Mouse (Mus musculus): ENCODE measurements around the gene Chmp2a. TPM values are rescaled to one million over a fixed set of nuclear protein-coding genes. Genes with fewer than 3 reads are reported as not detected.

Chmp2a gene
- total RNA-seq, 2 experiments from 2014 or later, result 97.4 to 144 TPM

DNA sequence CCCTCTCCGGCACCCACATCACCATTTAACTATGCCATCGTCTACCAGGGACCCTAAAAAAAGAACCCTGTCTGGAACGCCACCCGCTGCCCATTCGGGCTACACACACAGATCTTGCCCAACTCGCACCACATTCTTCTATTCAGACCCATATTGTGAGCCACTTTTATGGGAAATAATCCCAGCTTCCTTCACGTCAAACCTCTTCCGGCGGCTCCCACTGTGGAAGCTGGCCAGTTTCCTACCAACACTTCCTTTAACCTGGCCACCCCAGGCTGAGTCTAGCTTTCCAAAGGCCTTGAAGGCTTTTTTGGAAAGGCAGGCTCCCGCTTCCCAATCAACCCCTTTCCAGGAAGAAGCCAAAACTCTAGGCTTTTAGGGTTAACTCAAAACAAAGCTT lies 28.1 kb downstream of the Chmp2a start:
- ATAC-seq (replicated peaks; ENCODE audit: low FRiP score, poor library complexity, severe bottlenecking), result no peak

DNA sequence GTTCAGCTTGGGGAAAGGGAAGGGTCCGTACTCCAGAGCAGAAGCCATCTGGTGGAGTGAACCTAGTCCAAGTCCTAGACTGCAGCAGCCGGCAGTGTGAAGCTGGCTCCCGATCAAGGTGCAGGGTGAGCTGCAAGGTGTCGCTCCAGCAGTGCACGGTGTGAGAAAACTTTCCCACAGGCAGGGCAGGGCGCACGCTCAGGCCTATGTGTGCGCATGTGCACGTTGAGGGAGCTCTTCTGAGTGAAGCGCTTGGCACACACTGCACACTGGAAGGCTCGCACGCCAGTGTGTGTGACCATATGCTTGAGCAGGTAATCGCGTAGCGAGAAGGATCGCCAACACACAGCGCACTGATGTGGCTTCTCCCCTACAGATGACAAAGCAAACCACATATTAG lies 28.6 kb downstream of the Chmp2a start:
- no peak for ATAC-seq (replicated peaks; ENCODE audit: low FRiP score, poor library complexity, severe bottlenecking)

DNA sequence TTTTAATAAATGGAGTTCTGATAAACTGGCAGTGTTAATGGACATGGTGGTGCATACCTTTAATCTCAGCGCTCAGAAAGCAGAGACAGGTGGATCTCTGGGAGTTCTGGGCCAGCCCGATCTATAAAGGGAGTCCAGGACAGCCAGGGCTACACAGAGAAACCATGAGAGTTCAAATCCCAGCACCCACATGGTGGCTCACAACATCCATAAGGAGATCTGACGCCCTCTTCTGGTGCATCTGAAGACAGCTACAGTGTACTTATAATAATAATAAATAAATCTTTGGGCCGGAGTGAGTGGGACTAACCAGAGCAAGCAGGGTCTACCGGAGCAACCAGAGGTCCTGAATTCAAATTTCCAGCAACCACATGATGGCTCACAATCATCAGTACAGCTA lies 31.2 kb downstream of the Chmp2a start:
- no peak for ATAC-seq (replicated peaks; ENCODE audit: low FRiP score, poor library complexity, severe bottlenecking)

- no peak for ATAC-seq (replicated peaks; ENCODE audit: low FRiP score, poor library complexity, severe bottlenecking)
Measured at GRCm38 (mm10) chr7:13001584-13001983, 33.0 kb downstream of the Chmp2a start.

DNA sequence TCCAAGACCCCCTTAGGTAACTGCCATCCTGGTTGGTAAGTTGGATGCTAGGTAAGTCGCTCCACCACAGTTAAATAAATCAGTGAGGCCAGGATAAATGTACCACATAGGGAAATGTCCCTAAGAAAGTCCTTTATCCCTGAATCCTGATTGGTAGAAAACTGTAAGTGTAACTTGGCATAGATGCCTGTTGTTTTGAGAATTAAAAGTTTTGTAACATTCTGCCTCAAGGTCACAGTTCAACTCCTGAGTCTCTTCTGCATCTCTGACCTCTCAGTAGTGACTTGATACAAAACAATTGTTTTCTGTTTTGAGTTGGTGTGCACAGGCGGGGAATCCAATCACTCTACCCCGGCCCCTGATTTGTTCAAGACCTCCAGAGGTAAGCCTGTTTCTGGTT lies 35.8 kb downstream of the Chmp2a start, which contains the start of gene Trim28:
Trim28 (plus strand) TSS at position 264 of the 400 bp plus-strand sequence.
- ATAC-seq (replicated peaks; ENCODE audit: low FRiP score, poor library complexity, severe bottlenecking), result no peak

DNA sequence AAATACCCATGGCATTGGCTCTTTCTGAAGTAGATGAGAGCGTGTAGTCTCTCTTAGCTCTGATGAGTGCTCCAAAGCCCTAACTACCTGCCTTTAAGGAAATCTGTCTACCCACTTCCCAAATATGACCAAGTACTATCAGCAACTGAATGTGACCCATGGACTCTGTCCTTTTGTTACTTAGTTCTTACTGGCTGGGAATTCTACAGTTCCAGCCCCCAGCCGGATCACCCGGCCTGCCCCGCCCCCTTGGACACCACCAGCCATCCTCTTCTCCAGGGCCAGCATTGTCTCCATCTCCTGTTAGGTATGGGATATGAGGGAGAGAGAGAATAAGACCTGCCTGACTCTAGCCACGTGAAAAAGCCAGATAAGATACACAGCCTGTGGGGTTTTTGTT lies 36.6 kb downstream of the Chmp2a start, which contains the start of gene Slc27a5:
Slc27a5 (minus strand) TSS at position 140 of the 400 bp plus-strand sequence.
- no peak for ATAC-seq (replicated peaks; ENCODE audit: low FRiP score, poor library complexity, severe bottlenecking)

GRCm38 (mm10) chr7:12997230-12997629 lies 37.4 kb downstream of the Chmp2a start:
- no peak for ATAC-seq (replicated peaks; ENCODE audit: low FRiP score, poor library complexity, severe bottlenecking)

- ATAC-seq (replicated peaks; ENCODE audit: low FRiP score, poor library complexity, severe bottlenecking), result no peak
Measured at GRCm38 (mm10) chr7:12995862-12996261, 38.7 kb downstream of the Chmp2a start.

- ATAC-seq (replicated peaks; ENCODE audit: low FRiP score, poor library complexity, severe bottlenecking), result no peak
Measured at GRCm38 (mm10) chr7:12993148-12993547, 41.5 kb downstream of the Chmp2a start.

DNA sequence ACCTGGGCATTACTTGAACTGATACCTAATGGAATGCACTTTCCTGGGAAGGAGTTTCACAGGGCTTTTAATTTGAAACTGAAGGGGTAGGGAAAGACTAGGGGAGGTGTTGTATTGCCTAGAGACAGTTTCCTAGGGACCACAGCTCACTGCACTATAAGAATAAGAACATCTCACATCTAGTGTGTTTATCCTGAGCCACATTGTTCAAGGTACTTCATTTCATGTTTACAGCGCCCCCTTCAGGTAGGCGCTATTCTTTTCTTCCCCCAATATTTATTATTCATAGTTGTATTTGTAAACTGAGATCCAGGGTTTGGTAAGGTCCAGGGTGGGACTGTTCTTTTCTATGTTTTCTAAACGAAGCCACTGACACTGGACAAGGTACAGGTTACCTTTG lies 42.4 kb downstream of the Chmp2a start:
- 0 out of 2 replicates have a peak, but pooled peaks have one; percentile 41 for ATAC-seq (replicated peaks; ENCODE audit: low FRiP score, poor library complexity, severe bottlenecking)

GRCm38 (mm10) chr7:12987409-12988189 lies 47.0 kb downstream of the Chmp2a start:
- ATAC-seq (replicated peaks; ENCODE audit: low FRiP score, poor library complexity, severe bottlenecking), result peak; percentile 67

DNA sequence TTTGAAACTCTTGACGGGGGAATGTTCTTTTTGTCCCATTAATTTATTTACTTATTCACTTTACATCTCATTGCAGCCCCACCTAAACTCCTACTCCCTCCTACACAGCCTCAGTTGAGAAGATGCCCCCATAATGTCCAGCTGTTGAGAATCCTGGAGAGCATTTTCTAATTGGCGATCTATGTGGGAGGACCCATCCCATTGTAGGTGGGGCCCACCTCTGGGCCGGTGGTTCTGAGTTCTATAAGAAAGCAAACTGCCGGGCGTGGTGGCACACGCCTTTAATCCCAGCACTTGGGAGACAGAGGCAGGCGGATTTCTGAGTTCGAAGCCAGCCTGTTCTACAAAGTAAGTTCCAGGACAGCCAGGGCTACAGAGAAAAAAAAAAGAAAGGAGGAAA lies 47.7 kb downstream of the Chmp2a start:
- no peak for ATAC-seq (replicated peaks; ENCODE audit: low FRiP score, poor library complexity, severe bottlenecking)

- ATAC-seq (replicated peaks; ENCODE audit: low FRiP score, poor library complexity, severe bottlenecking), result no peak
Measured at GRCm38 (mm10) chr7:12985724-12986123, 48.9 kb downstream of the Chmp2a start.

Other genes starting within 250 kb of the Chmp2a start
- gene Zscan18, start 231.2 kb downstream of the Chmp2a start, total RNA-seq (2015; ENCODE audit: low replicate concordance), result 0.63 TPM in 1 of 2 replicates, not detected in the other
- not detected in 2 replicates for gene Zscan18, start 231.2 kb downstream of the Chmp2a start, total RNA-seq (2017; ENCODE audit: low replicate concordance)
- gene Zfp329, start 215.9 kb downstream of the Chmp2a start, total RNA-seq (2015; ENCODE audit: low replicate concordance), result 3.3 and 6.1 TPM in 2 replicates
- 1.4 and 3.1 TPM in 2 replicates for gene Zfp329, start 215.9 kb downstream of the Chmp2a start, total RNA-seq (2017; ENCODE audit: low replicate concordance)
- gene Zfp110, start 200.0 kb downstream of the Chmp2a start, total RNA-seq (2015; ENCODE audit: low replicate concordance), result 5.8 and 6.1 TPM in 2 replicates
- gene Zfp110, start 200.0 kb downstream of the Chmp2a start, total RNA-seq (2017; ENCODE audit: low replicate concordance), result 6.4 and 11.2 TPM in 2 replicates
- 0.38 and 0.63 TPM in 2 replicates for gene Zfp128, start 153.6 kb downstream of the Chmp2a start, total RNA-seq (2015; ENCODE audit: low replicate concordance)
- 0.28 and 0.68 TPM in 2 replicates for gene Zfp128, start 153.6 kb downstream of the Chmp2a start, total RNA-seq (2017; ENCODE audit: low replicate concordance)
- 5.4 and 6.9 TPM in 2 replicates for gene Zscan22, start 137.0 kb downstream of the Chmp2a start, total RNA-seq (2015; ENCODE audit: low replicate concordance)
- gene Zscan22, start 137.0 kb downstream of the Chmp2a start, total RNA-seq (2017; ENCODE audit: low replicate concordance), result 1.0 and 1.1 TPM in 2 replicates
- 474 and 662 TPM in 2 replicates for gene Rps5, start 112.5 kb downstream of the Chmp2a start, total RNA-seq (2015; ENCODE audit: low replicate concordance)
- gene Rps5, start 112.5 kb downstream of the Chmp2a start, total RNA-seq (2017; ENCODE audit: low replicate concordance), result 156 and 203 TPM in 2 replicates
- gene Rnf225, start 107.4 kb downstream of the Chmp2a start, total RNA-seq (2015; ENCODE audit: low replicate concordance), result not detected in 2 replicates
- not detected in 2 replicates for gene Rnf225, start 107.4 kb downstream of the Chmp2a start, total RNA-seq (2017; ENCODE audit: low replicate concordance)
- gene Zfp324, start 69.0 kb downstream of the Chmp2a start, total RNA-seq (2015; ENCODE audit: low replicate concordance), result 2.1 and 2.3 TPM in 2 replicates
- 2.1 and 2.5 TPM in 2 replicates for gene Zfp324, start 69.0 kb downstream of the Chmp2a start, total RNA-seq (2017; ENCODE audit: low replicate concordance)
- 1.3 TPM in 1 of 2 replicates, not detected in the other for gene Zfp446, start 57.0 kb downstream of the Chmp2a start, total RNA-seq (2015; ENCODE audit: low replicate concordance)
- 0.51 and 1.3 TPM in 2 replicates for gene Zfp446, start 57.0 kb downstream of the Chmp2a start, total RNA-seq (2017; ENCODE audit: low replicate concordance)
- gene Slc27a5, start 36.6 kb downstream of the Chmp2a start, total RNA-seq (2015; ENCODE audit: low replicate concordance), result not detected in 2 replicates
- gene Slc27a5, start 36.6 kb downstream of the Chmp2a start, total RNA-seq (2017; ENCODE audit: low replicate concordance), result not detected in 2 replicates
- gene Trim28, start 35.7 kb downstream of the Chmp2a start, total RNA-seq (2015; ENCODE audit: low replicate concordance), result 209 and 235 TPM in 2 replicates
- gene Trim28, start 35.7 kb downstream of the Chmp2a start, total RNA-seq (2017; ENCODE audit: low replicate concordance), result 226 and 257 TPM in 2 replicates
- 2.7 and 8.2 TPM in 2 replicates for gene Zbtb45, start 24.8 kb downstream of the Chmp2a start, total RNA-seq (2015; ENCODE audit: low replicate concordance)
- 21.2 and 23.4 TPM in 2 replicates for gene Zbtb45, start 24.8 kb downstream of the Chmp2a start, total RNA-seq (2017; ENCODE audit: low replicate concordance)
- 45.0 and 92.0 TPM in 2 replicates for gene Ube2m, start 3.5 kb upstream of the Chmp2a start, total RNA-seq (2015; ENCODE audit: low replicate concordance)
- 32.8 and 112 TPM in 2 replicates for gene Ube2m, start 3.5 kb upstream of the Chmp2a start, total RNA-seq (2017; ENCODE audit: low replicate concordance)
- not detected in 2 replicates for gene Mzf1, start 20.0 kb upstream of the Chmp2a start, total RNA-seq (2015; ENCODE audit: low replicate concordance)
- gene Mzf1, start 20.0 kb upstream of the Chmp2a start, total RNA-seq (2017; ENCODE audit: low replicate concordance), result 0.56 TPM in 1 of 2 replicates, not detected in the other
- not detected in 2 replicates for gene Vmn1r85, start 60.4 kb upstream of the Chmp2a start, total RNA-seq (2015; ENCODE audit: low replicate concordance)
- not detected in 2 replicates for gene Vmn1r85, start 60.4 kb upstream of the Chmp2a start, total RNA-seq (2017; ENCODE audit: low replicate concordance)
- not detected in 2 replicates for gene Vmn1r86, start 85.1 kb upstream of the Chmp2a start, total RNA-seq (2015; ENCODE audit: low replicate concordance)
- 0.28 TPM in 1 of 2 replicates, not detected in the other for gene Vmn1r86, start 85.1 kb upstream of the Chmp2a start, total RNA-seq (2017; ENCODE audit: low replicate concordance)
- gene Vmn1r87, start 105.3 kb upstream of the Chmp2a start, total RNA-seq (2015; ENCODE audit: low replicate concordance), result not detected in 2 replicates
- not detected in 2 replicates for gene Vmn1r87, start 105.3 kb upstream of the Chmp2a start, total RNA-seq (2017; ENCODE audit: low replicate concordance)
- gene Vmn1r88, start 124.8 kb upstream of the Chmp2a start, total RNA-seq (2015; ENCODE audit: low replicate concordance), result not detected in 2 replicates
- gene Vmn1r88, start 124.8 kb upstream of the Chmp2a start, total RNA-seq (2017; ENCODE audit: low replicate concordance), result not detected in 2 replicates
- gene Vmn1r89, start 178.2 kb upstream of the Chmp2a start, total RNA-seq (2015; ENCODE audit: low replicate concordance), result not detected in 2 replicates
- not detected in 2 replicates for gene Vmn1r89, start 178.2 kb upstream of the Chmp2a start, total RNA-seq (2017; ENCODE audit: low replicate concordance)
- 30.4 and 52.9 TPM in 2 replicates for gene Lig1, start 242.5 kb upstream of the Chmp2a start, total RNA-seq (2015; ENCODE audit: low replicate concordance)
- gene Lig1, start 242.5 kb upstream of the Chmp2a start, total RNA-seq (2017; ENCODE audit: low replicate concordance), result 62.7 and 99.9 TPM in 2 replicates
- gene Zswim9, start 243.9 kb upstream of the Chmp2a start, total RNA-seq (2015; ENCODE audit: low replicate concordance), result 0.21 and 3.1 TPM in 2 replicates
- 2.1 and 2.2 TPM in 2 replicates for gene Zswim9, start 243.9 kb upstream of the Chmp2a start, total RNA-seq (2017; ENCODE audit: low replicate concordance)